Mouse (Mus musculus): ENCODE results near the gene Tcam1. TPM values are rescaled to one million over a fixed set of nuclear protein-coding genes. Genes with fewer than 3 reads are reported as not detected.
A peak's percentile ranks its signal among the peaks of the same experiment; 100 is the strongest.

Gene Tcam1
- polyA plus RNA-seq, 3 experiments from 2014 or later, result 0.09 to 0.14 TPM; not detected in 1

GRCm38 (mm10) chr11:106324858-106325257 lies 48.4 kb downstream of the Tcam1 start:
- ATAC-seq, result no peak

- peak; percentile 70 for ATAC-seq
Observed at GRCm38 (mm10) chr11:106325566-106326206, 49.2 kb downstream of the Tcam1 start.

GRCm38 (mm10) chr11:106326475-106326874 lies 50.0 kb downstream of the Tcam1 start:
- no peak for ATAC-seq

GRCm38 (mm10) chr11:106328521-106328920 lies 52.0 kb downstream of the Tcam1 start:
- no peak for ATAC-seq

GRCm38 (mm10) chr11:106329128-106329527 lies 52.7 kb downstream of the Tcam1 start:
- ATAC-seq, result no peak

- peak; percentile 74 for ATAC-seq
Observed at GRCm38 (mm10) chr11:106329682-106330081, 53.2 kb downstream of the Tcam1 start.

GRCm38 (mm10) chr11:106332458-106332857 lies 56.0 kb downstream of the Tcam1 start:
- no peak for ATAC-seq

GRCm38 (mm10) chr11:106334066-106334465 lies 57.6 kb downstream of the Tcam1 start:
- no peak for ATAC-seq

- ATAC-seq, result no peak
Observed at GRCm38 (mm10) chr11:106338029-106338428, 61.6 kb downstream of the Tcam1 start.

Other genes starting within 250 kb of the Tcam1 start
- gene Dcaf7, start 239.8 kb upstream of the Tcam1 start, polyA plus RNA-seq (2017; shearing (Covaris generic)), result 10 to 100 TPM; 18.5 to 25.5 (median 22.3) TPM
- 10 to 100 TPM in 2 of 3 experiments, 1 to 10 TPM in 1; 7.7 to 14.5 (median 13.3) TPM for gene Taco1, start 210.6 kb upstream of the Tcam1 start, polyA plus RNA-seq (2017; shearing (Covaris generic))
- 10 to 100 TPM; 11.5 to 33.4 (median 33.3) TPM for gene Map3k3, start 192.1 kb upstream of the Tcam1 start, polyA plus RNA-seq (2017; shearing (Covaris generic))
- not detected for gene Gm10840, start 115.8 kb upstream of the Tcam1 start, polyA plus RNA-seq (2017; shearing (Covaris generic))
- gene Limd2, start 115.8 kb upstream of the Tcam1 start, polyA plus RNA-seq (2017; shearing (Covaris generic)), result 100 to 1,000 TPM; 535 to 666 (median 652) TPM
- gene Strada, start 74.5 kb upstream of the Tcam1 start, polyA plus RNA-seq (2017; shearing (Covaris generic)), result 10 to 100 TPM; 28.1 to 45.4 (median 37.4) TPM
- gene Ccdc47, start 60.3 kb upstream of the Tcam1 start, polyA plus RNA-seq (2017; shearing (Covaris generic)), result 10 to 100 TPM; 77.0 to 93.9 (median 77.0) TPM
- 10 to 100 TPM; 55.6 to 92.5 (median 83.3) TPM for gene Ddx42, start 59.7 kb upstream of the Tcam1 start, polyA plus RNA-seq (2017; shearing (Covaris generic))
- gene Ftsj3, start 20.6 kb upstream of the Tcam1 start, polyA plus RNA-seq (2017; shearing (Covaris generic)), result 10 to 100 TPM; 31.7 to 66.8 (median 55.9) TPM
- 100 to 1,000 TPM; 145 to 157 (median 154) TPM for gene Psmc5, start 20.5 kb upstream of the Tcam1 start, polyA plus RNA-seq (2017; shearing (Covaris generic))
- 10 to 100 TPM; 16.2 to 24.9 (median 23.1) TPM for gene Smarcd2, start 3.7 kb upstream of the Tcam1 start, polyA plus RNA-seq (2017; shearing (Covaris generic))
- not detected for gene Gh, start 25.2 kb downstream of the Tcam1 start, polyA plus RNA-seq (2017; shearing (Covaris generic))
- gene Cd79b, start 38.1 kb downstream of the Tcam1 start, polyA plus RNA-seq (2017; shearing (Covaris generic)), result 10 to 100 TPM; 29.4 to 76.0 (median 49.1) TPM
- under 1 TPM in 1 of 3 experiments, not detected in 2; 0.08 TPM for gene Scn4a, start 76.6 kb downstream of the Tcam1 start, polyA plus RNA-seq (2017; shearing (Covaris generic))
- 1 to 10 TPM in 2 of 3 experiments, under 1 TPM in 1; 0.87 to 2.5 (median 2.3) TPM for gene Prr29, start 88.8 kb downstream of the Tcam1 start, polyA plus RNA-seq (2017; shearing (Covaris generic))
- gene Icam2, start 111.4 kb downstream of the Tcam1 start, polyA plus RNA-seq (2017; shearing (Covaris generic)), result 100 to 1,000 TPM in 2 of 3 experiments, 10 to 100 TPM in 1; 91.8 to 131 (median 125) TPM
- 1 to 10 TPM; 1.4 to 1.8 (median 1.6) TPM for gene Ern1, start 211.2 kb downstream of the Tcam1 start, polyA plus RNA-seq (2017; shearing (Covaris generic))

Data from inflammation-experienced regulatory T-cells, adult 6 months (primary cell).